Mouse (Mus musculus) kidney, embryonic 15.5 days (tissue): ENCODE measurements at regions not wholly inside any gene's neighbourhood (a gene's known extent, or its start where the extent isn't known, plus 50 kb on each side); places are given as distances from the start of the nearest gene placed in this dataset.
A peak's percentile ranks its signal among the peaks of the same experiment; 100 is the strongest.

ENCODE experiments used
- ATAC-seq: fragments of 200-750 bp; cut with Nextera tagmentation; replicated peaks from 2 replicates; pipeline ENCODE4 v1.8.0; 2017; ENCODE audit warnings: moderate TSS enrichment; ENCODE audit not compliant: low FRiP score
- H3K27ac ChIP-seq: fragments of 300-500 bp; sonication (generic); 2 replicates; pipeline ENCODE4 v1.5.1; 2015; ENCODE audit warnings: mild to moderate bottlenecking, inconsistent platforms
- H3K27me3 ChIP-seq: fragments of 300-500 bp; sonication (generic); 2 replicates; pipeline ENCODE4 v1.6.1; 2015; ENCODE audit warnings: inconsistent platforms
- H3K36me3 ChIP-seq: fragments of 300-500 bp; sonication (generic); 2 replicates; pipeline ENCODE4 v1.6.1; 2015; ENCODE audit warnings: inconsistent platforms
- H3K4me1 ChIP-seq: fragments of 300-500 bp; sonication (generic); 2 replicates; pipeline ENCODE4 v1.6.1; 2015; ENCODE audit warnings: inconsistent platforms
- H3K4me2 ChIP-seq: fragments of 300-500 bp; sonication (generic); 2 replicates; pipeline ENCODE4 v1.6.1; 2015; ENCODE audit warnings: moderate library complexity, mild to moderate bottlenecking, inconsistent platforms
- H3K4me3 ChIP-seq: fragments of 300-500 bp; sonication (generic); replicated peaks from 2 replicates; pipeline ENCODE4 v1.5.1; 2015; ENCODE audit warnings: mild to moderate bottlenecking, inconsistent platforms
- H3K9ac ChIP-seq: fragments of 300-500 bp; sonication (generic); 2 replicates; pipeline ENCODE4 v1.6.1; 2015; ENCODE audit warnings: mild to moderate bottlenecking, inconsistent platforms
- H3K9me3 ChIP-seq: fragments of 300-500 bp; sonication (generic); replicated peaks from 2 replicates; pipeline ENCODE4 v1.6.1; 2016; ENCODE audit warnings: inconsistent platforms
- WGBS: fragments of 180-500 bp; shearing (Covaris S2); methylation state at CpG from one replicate; pipeline ENCODE4 v1.1.7; 2015; ENCODE audit warnings: mixed read lengths; 5-methylcytosine and 5-hydroxymethylcytosine counted together

GRCm38 (mm10) chr12:106729686-106730085, 719.7 kb downstream of the Vrk1 start:
- no peak for ATAC-seq
- Histone ChIP-seq H3K27ac (no peak overlapping the region), H3K9me3 (no peaks in the 10 kb centered on the region), H3K4me3 (no peak overlapping the region), H3K4me2 (no peak overlapping the region), H3K27me3 (no peaks in the 10 kb centered on the region), H3K36me3 (no peaks in the 10 kb centered on the region), H3K4me1 (0 out of 2 replicates have a peak, but pooled peaks cover 4% of the 10 kb centered on the region), H3K9ac (no peak overlapping the region)
- WGBS, result 78% methylated on average over 5 of the region's 5 CpGs

GRCm38 (mm10) chr12:106732108-106732857, 722.3 kb downstream of the Vrk1 start:
- 44% methylated on average over 16 of the region's 16 CpGs for WGBS
- Histone ChIP-seq H3K9me3 (no peaks in the 10 kb centered on the region), H3K4me3 (no peak overlapping the region), H3K4me1 (0 out of 2 replicates have a peak, but pooled peaks cover 4% of the 10 kb centered on the region), H3K27me3 (no peaks in the 10 kb centered on the region), H3K36me3 (no peaks in the 10 kb centered on the region), H3K4me2 (no peak overlapping the region), H3K27ac (no peak overlapping the region), H3K9ac (no peak overlapping the region)
- ATAC-seq, result no peak

- no peaks in the 10 kb centered on the region for H3K27me3 ChIP-seq
- no peak for ATAC-seq
- 70% methylated on average over 8 of the region's 8 CpGs for WGBS
Observed at GRCm38 (mm10) chr12:106748765-106749164, 738.7 kb downstream of the Vrk1 start.

GRCm38 (mm10) chr12:106763552-106763951, 724.9 kb upstream of the 3110018I06Rik start:
- Histone ChIP-seq H3K27me3 (no peaks in the 10 kb centered on the region), H3K27ac (no peak overlapping the region), H3K36me3 (no peaks in the 10 kb centered on the region), H3K4me1 (no peaks in the 10 kb centered on the region), H3K4me2 (no peak overlapping the region), H3K9me3 (no peaks in the 10 kb centered on the region), H3K4me3 (no peak overlapping the region), H3K9ac (no peak overlapping the region)
- ATAC-seq, result no peak
- WGBS, result 85% methylated on average over 7 of the region's 7 CpGs

More at GRCm38 (mm10) chr12:106748765-106749164, 738.7 kb downstream of the Vrk1 start:
- no peaks in the 10 kb centered on the region for H3K36me3 ChIP-seq
- no peaks in the 10 kb centered on the region for H3K9me3 ChIP-seq
- no peaks in the 10 kb centered on the region for H3K4me1 ChIP-seq
- no peak overlapping the region for H3K27ac ChIP-seq
- H3K4me3 ChIP-seq, result no peak overlapping the region
- H3K9ac ChIP-seq, result no peak overlapping the region
- no peak overlapping the region for H3K4me2 ChIP-seq

GRCm38 (mm10) chr12:106764516-106764915, 723.9 kb upstream of the 3110018I06Rik start:
- Histone ChIP-seq H3K4me2 (no peak overlapping the region), H3K36me3 (no peaks in the 10 kb centered on the region), H3K4me3 (no peak overlapping the region), H3K9me3 (no peaks in the 10 kb centered on the region), H3K9ac (no peak overlapping the region), H3K27ac (no peak overlapping the region), H3K4me1 (no peaks in the 10 kb centered on the region), H3K27me3 (no peaks in the 10 kb centered on the region)
- WGBS, result 72% methylated on average over 7 of the region's 7 CpGs
- no peak for ATAC-seq

- ATAC-seq, result peak; percentile 25; the same call in 1 of the 2 replicates
- no peak overlapping the region for H3K27ac ChIP-seq
- H3K4me1 ChIP-seq, result no peaks in the 10 kb centered on the region
- H3K4me3 ChIP-seq, result no peak overlapping the region
- H3K9me3 ChIP-seq, result no peaks in the 10 kb centered on the region
- WGBS, result 35% methylated on average over 4 of the region's 4 CpGs
- no peak overlapping the region for H3K4me2 ChIP-seq
- no peaks in the 10 kb centered on the region for H3K36me3 ChIP-seq
- H3K9ac ChIP-seq, result no peak overlapping the region
- no peaks in the 10 kb centered on the region for H3K27me3 ChIP-seq
Observed at GRCm38 (mm10) chr12:106773536-106773935, 714.9 kb upstream of the 3110018I06Rik start.

- H3K4me3 ChIP-seq, result no peak overlapping the region
- no peaks in the 10 kb centered on the region for H3K27me3 ChIP-seq
- H3K36me3 ChIP-seq, result no peaks in the 10 kb centered on the region
- no peaks in the 10 kb centered on the region for H3K9me3 ChIP-seq
- no peaks in the 10 kb centered on the region for H3K4me1 ChIP-seq
- H3K9ac ChIP-seq, result no peak overlapping the region
- no peak overlapping the region for H3K27ac ChIP-seq
- no peak for ATAC-seq
- H3K4me2 ChIP-seq, result no peak overlapping the region
- 67% methylated on average over 7 of the region's 7 CpGs for WGBS
Observed at GRCm38 (mm10) chr12:106796596-106796995, 691.8 kb upstream of the 3110018I06Rik start.

GRCm38 (mm10) chr12:106819736-106820135, 668.7 kb upstream of the 3110018I06Rik start:
- Histone ChIP-seq H3K4me1 (no peaks in the 10 kb centered on the region), H3K36me3 (no peaks in the 10 kb centered on the region), H3K4me3 (no peak overlapping the region), H3K27me3 (no peaks in the 10 kb centered on the region), H3K9me3 (no peaks in the 10 kb centered on the region), H3K9ac (no peak overlapping the region), H3K4me2 (no peak overlapping the region), H3K27ac (no peak overlapping the region)
- WGBS, result 77% methylated on average over 6 of the region's 6 CpGs
- ATAC-seq, result no peak

GRCm38 (mm10) chr12:106822311-106822710, 666.1 kb upstream of the 3110018I06Rik start:
- no peak overlapping the region for H3K27ac ChIP-seq
- H3K4me3 ChIP-seq, result no peak overlapping the region
- no peaks in the 10 kb centered on the region for H3K27me3 ChIP-seq
- no peak overlapping the region for H3K9ac ChIP-seq
- H3K4me2 ChIP-seq, result no peak overlapping the region
- no peak for ATAC-seq
- WGBS, result 94% methylated on average over 4 of the region's 4 CpGs
- no peaks in the 10 kb centered on the region for H3K4me1 ChIP-seq
- H3K36me3 ChIP-seq, result no peaks in the 10 kb centered on the region
- H3K9me3 ChIP-seq, result no peaks in the 10 kb centered on the region

GRCm38 (mm10) chr12:106828542-106828941, 659.9 kb upstream of the 3110018I06Rik start:
- H3K9ac ChIP-seq, result no peak overlapping the region
- H3K4me1 ChIP-seq, result peaks cover 15% of the 10 kb centered on the region
- no peak overlapping the region for H3K4me3 ChIP-seq
- ATAC-seq, result no peak
- no peaks in the 10 kb centered on the region for H3K9me3 ChIP-seq
- H3K27ac ChIP-seq, result no peak overlapping the region
- WGBS, result 19% methylated on average over 3 of the region's 3 CpGs
- H3K4me2 ChIP-seq, result 0 out of 2 replicates have a peak overlapping the region, but pooled peaks have one; percentile 5
- H3K27me3 ChIP-seq, result no peaks in the 10 kb centered on the region
- H3K36me3 ChIP-seq, result no peaks in the 10 kb centered on the region

GRCm38 (mm10) chr12:106829323-106829722, 659.1 kb upstream of the 3110018I06Rik start:
- 0 out of 2 replicates have a peak overlapping the region, but pooled peaks have one; percentile 10 for H3K4me2 ChIP-seq
- no peaks in the 10 kb centered on the region for H3K9me3 ChIP-seq
- no peaks in the 10 kb centered on the region for H3K27me3 ChIP-seq
- no peak overlapping the region for H3K9ac ChIP-seq
- ATAC-seq, result 0 out of 2 replicates have a peak, but pooled peaks have one; percentile 19
- no peaks in the 10 kb centered on the region for H3K36me3 ChIP-seq
- peaks cover 15% of the 10 kb centered on the region for H3K4me1 ChIP-seq
- WGBS, result 11% methylated on average over 9 of the region's 9 CpGs
- no peak overlapping the region for H3K4me3 ChIP-seq
- H3K27ac ChIP-seq, result no peak overlapping the region

- H3K4me2 ChIP-seq, result no peak overlapping the region
Observed at GRCm38 (mm10) chr12:106835241-106835640, 653.2 kb upstream of the 3110018I06Rik start.

More at GRCm38 (mm10) chr12:106835241-106835640, 653.2 kb upstream of the 3110018I06Rik start:
- 49% methylated on average over 3 of the region's 3 CpGs for WGBS
- no peak for ATAC-seq
- Histone ChIP-seq H3K27me3 (no peaks in the 10 kb centered on the region), H3K4me3 (no peak overlapping the region), H3K27ac (no peak overlapping the region), H3K4me1 (peaks cover 4% of the 10 kb centered on the region), H3K36me3 (no peaks in the 10 kb centered on the region), H3K9me3 (no peaks in the 10 kb centered on the region), H3K9ac (no peak overlapping the region)
